Mouse (Mus musculus) spleen, postnatal 10 days (tissue): ENCODE measurements at regions not wholly inside any gene's neighbourhood (a gene's known extent, or its start where the extent isn't known, plus 50 kb on each side); places are given as distances from the start of the nearest gene placed in this dataset.
A peak's percentile ranks its signal among the peaks of the same experiment; 100 is the strongest.

Source experiments
- DNase-seq, 2 experiments: peaks; one replicate each; pipeline ENCODE4 v3.0.0; 2021 to 2022; ENCODE audit warnings: low spot score in 2 of 2

DNA sequence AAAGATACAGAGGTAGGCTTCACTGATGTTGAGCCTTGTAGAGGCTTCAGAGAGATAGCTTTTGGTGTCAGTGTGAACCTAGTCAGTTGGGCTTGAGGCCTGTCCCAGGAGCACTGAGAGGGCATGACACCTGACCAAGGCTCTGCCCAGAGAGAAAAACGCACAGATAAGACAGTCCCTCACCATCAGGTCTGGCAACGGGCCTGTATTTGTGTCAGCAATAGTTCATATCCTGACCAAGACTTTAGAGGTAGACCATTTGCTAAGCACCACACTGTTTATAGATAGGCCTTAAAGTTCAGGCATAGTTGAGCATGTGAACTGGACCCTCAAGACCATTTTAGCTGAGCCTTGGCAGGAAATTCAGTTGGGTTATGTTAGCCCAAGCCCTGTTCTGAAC is 60.4 kb upstream of the C2cd4b start:
- no peak for DNase-seq

DNA sequence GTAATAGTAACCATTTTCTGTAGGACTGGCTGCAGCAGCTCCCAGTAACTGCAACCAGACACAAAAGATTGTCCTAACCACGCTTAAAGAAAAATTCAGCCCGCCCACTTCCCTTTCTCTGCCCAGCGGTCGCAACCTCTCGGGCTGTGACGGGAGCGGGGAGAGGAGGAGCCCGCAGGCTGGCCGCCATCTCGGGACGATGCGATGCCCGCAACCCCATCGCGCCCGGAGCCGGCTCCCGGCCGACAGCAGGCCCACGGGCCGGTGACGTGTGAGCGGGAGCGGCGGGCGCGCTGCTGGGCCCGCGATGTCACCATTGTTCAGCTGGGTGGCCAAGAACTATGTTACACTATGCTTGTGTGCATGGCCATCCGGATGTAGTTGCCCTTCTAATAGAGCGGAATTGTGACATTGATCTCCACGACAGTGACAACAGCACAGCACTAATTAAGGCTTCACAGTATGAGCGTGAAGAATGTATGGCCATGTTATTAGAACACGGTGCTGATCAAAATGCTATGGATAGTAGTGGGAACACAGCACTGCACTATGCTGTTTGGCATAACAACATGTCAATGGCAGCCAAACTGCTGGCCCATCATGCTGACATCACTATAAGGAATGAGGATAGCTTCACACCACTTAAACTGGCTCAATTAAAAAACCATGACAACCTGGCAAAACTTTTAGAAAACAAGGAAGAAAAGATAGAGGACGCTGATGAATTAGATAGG is 59.2 kb upstream of the C2cd4b start:
- peak in 1 of 2 experiments; percentile 32 for DNase-seq

DNA sequence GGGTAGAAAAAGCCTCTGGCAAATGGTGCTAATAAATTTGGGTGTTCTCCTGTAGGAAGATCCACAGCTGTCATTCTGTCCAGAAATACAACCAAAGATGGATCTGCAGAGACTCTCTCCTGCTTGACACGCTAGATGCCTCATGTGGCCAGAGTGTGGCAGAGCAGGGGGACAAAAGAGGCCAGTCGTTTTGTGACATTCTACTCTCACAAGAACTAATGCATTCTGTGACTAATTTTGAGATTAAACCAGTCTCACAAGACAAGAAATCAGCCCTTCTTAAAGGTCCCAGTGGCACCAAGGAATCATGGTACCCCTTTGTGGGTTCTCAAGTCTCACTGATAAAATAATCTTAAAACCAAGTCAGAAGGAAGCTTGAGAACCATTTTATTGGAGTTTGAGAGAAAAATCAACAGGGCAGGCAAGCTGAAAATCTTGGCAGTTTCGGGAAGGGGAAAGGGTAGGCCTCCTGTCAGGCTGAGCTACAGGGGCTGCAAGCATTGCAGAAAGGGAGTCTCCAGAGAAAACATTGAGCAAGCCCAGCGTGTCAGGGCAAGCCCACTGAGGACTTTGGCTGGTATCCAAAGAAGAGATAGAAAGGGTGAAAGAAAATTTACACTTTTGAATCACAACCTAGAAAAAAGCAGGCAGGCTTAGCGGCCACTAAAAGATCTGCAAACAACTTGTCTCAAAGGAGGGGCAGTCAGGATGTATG is 50.8 kb upstream of the C2cd4b start:
- no peak for DNase-seq
